27 mouse cellular contexts compared by ENCODE assay signal in genomic region chr10:23562273-23562885, GRCm38 (mm10).
"Had no signal": no experiment of that assay in that cellular context is flagged by ENCODE, and none has a peak within 500 bp of the region (broad histone marks: within the 10 kb centered on the region; RNA-seq: fewer than 3 reads in every experiment).

No protein-coding gene starts in this region.

- H3K4me3 ChIP-seq: gastrocnemius, adult 2 months; heart, adult 2 months; heart, embryonic 13.5 days; heart, embryonic 15.5 days; hindbrain, embryonic 13.5 days; hindbrain, embryonic 15.5 days; kidney, embryonic 15.5 days; limb, embryonic 13.5 days; limb, embryonic 15.5 days; liver, embryonic 12.5 days had no signal

- H3K27ac ChIP-seq: gastrocnemius, adult 2 months; heart, adult 2 months; heart, embryonic 13.5 days; heart, embryonic 15.5 days; hindbrain, embryonic 13.5 days; hindbrain, embryonic 15.5 days; hindbrain, postnatal 0 days; kidney, embryonic 15.5 days; kidney, postnatal 0 days; limb, embryonic 13.5 days; limb, embryonic 15.5 days; liver, embryonic 12.5 days; liver, embryonic 14.5 days had no signal

- H3K4me2 ChIP-seq: heart, embryonic 11.5 days; heart, embryonic 13.5 days; heart, embryonic 15.5 days; hindbrain, embryonic 13.5 days; hindbrain, embryonic 15.5 days; kidney, embryonic 15.5 days; limb, embryonic 13.5 days; limb, embryonic 15.5 days; liver, embryonic 12.5 days had no signal

- DNase-seq: gastrocnemius, adult 2 months; gastrocnemius, postnatal 10 days; gastrocnemius, postnatal 25 days; heart, adult 2 months; heart, postnatal 14 days; heart, postnatal 36 days; kidney, adult 11 months; kidney, adult 2 months; kidney, adult 9 months; kidney, postnatal 14 days; kidney, postnatal 36 days; layer of hippocampus, adult 9-11 months; layer of hippocampus, postnatal 36 days; left cerebral cortex, postnatal 4 days had no signal

- H3K36me3 ChIP-seq: heart, embryonic 13.5 days; heart, embryonic 15.5 days; hindbrain, embryonic 13.5 days; hindbrain, embryonic 15.5 days; kidney, embryonic 15.5 days; limb, embryonic 13.5 days; limb, embryonic 15.5 days; liver, embryonic 12.5 days had no signal

- H3K9ac ChIP-seq: heart, embryonic 13.5 days; heart, embryonic 15.5 days; hindbrain, embryonic 13.5 days; hindbrain, embryonic 15.5 days; kidney, embryonic 15.5 days; limb, embryonic 13.5 days; limb, embryonic 15.5 days; liver, embryonic 12.5 days; liver, embryonic 14.5 days had no signal

- H3K4me1 ChIP-seq: heart, embryonic 15.5 days; hindbrain, embryonic 13.5 days; hindbrain, embryonic 15.5 days; kidney, embryonic 15.5 days; limb, embryonic 13.5 days; limb, embryonic 15.5 days; liver, embryonic 12.5 days had no signal

- H3K27me3 ChIP-seq: heart, embryonic 13.5 days; heart, embryonic 15.5 days; hindbrain, embryonic 13.5 days; hindbrain, embryonic 15.5 days; kidney, embryonic 15.5 days; limb, embryonic 13.5 days; limb, embryonic 15.5 days; liver, embryonic 12.5 days had no signal

- H3K9me3 ChIP-seq: heart, embryonic 13.5 days; heart, embryonic 15.5 days; hindbrain, embryonic 13.5 days; hindbrain, embryonic 15.5 days; kidney, embryonic 15.5 days; limb, embryonic 15.5 days; liver, embryonic 12.5 days had no signal

- ATAC-seq: hindbrain, postnatal 0 days; intestine, embryonic 16.5 days; liver, embryonic 12.5 days had no signal
